Mouse (Mus musculus) retina, adult 2 months (tissue): ENCODE data around the gene Gm48551.
A peak's percentile ranks its signal among the peaks of the same experiment; 100 is the strongest.

Source experiments
- DNase-seq: peaks from one replicate; pipeline ENCODE4 v3.0.0-alpha.2; 2012; ENCODE audit warnings: low read depth, low spot score

The Gm48551 gene

GRCm38 (mm10) chr10:81404720-81405119 lies 20.5 kb downstream of the Gm48551 start:
- DNase-seq, result no peak

GRCm38 (mm10) chr10:81405588-81406201 lies 21.4 kb downstream of the Gm48551 start:
- peak; percentile 58 for DNase-seq

- peak; percentile 82 for DNase-seq
Measured at GRCm38 (mm10) chr10:81406504-81407440, 22.5 kb downstream of the Gm48551 start.

- peak; percentile 65 for DNase-seq
Measured at GRCm38 (mm10) chr10:81407539-81408423, 23.5 kb downstream of the Gm48551 start.

GRCm38 (mm10) chr10:81408424-81408729 lies 24.1 kb downstream of the Gm48551 start:
- no peak for DNase-seq

- no peak for DNase-seq
Measured at GRCm38 (mm10) chr10:81408871-81409291, 24.6 kb downstream of the Gm48551 start.

- no peak for DNase-seq
Measured at GRCm38 (mm10) chr10:81409330-81409729, 25.1 kb downstream of the Gm48551 start.

GRCm38 (mm10) chr10:81410350-81410749 lies 26.1 kb downstream of the Gm48551 start:
- DNase-seq, result no peak

- no peak for DNase-seq
Measured at GRCm38 (mm10) chr10:81410981-81411380, 26.7 kb downstream of the Gm48551 start.

GRCm38 (mm10) chr10:81411471-81412400 lies 27.5 kb downstream of the Gm48551 start:
- peak; percentile 56 for DNase-seq

- no peak for DNase-seq
Measured at GRCm38 (mm10) chr10:81412586-81413309, 28.5 kb downstream of the Gm48551 start.

GRCm38 (mm10) chr10:81413310-81414261 lies 29.3 kb downstream of the Gm48551 start:
- peak; percentile 81 for DNase-seq

GRCm38 (mm10) chr10:81414682-81415081 lies 30.4 kb downstream of the Gm48551 start:
- DNase-seq, result no peak

- no peak for DNase-seq
Measured at GRCm38 (mm10) chr10:81415146-81415545, 30.9 kb downstream of the Gm48551 start.

- no peak for DNase-seq
Measured at GRCm38 (mm10) chr10:81415549-81416310, 31.5 kb downstream of the Gm48551 start.

- DNase-seq, result peak; percentile 59
Measured at GRCm38 (mm10) chr10:81416581-81417226, 32.4 kb downstream of the Gm48551 start.
